Mouse (Mus musculus) ES-E14 (cell line): ENCODE measurements around the gene Grip1. TPM values are rescaled to one million over a fixed set of nuclear protein-coding genes. Genes with fewer than 3 reads are reported as not detected.

Experiments used
- DNase-seq: peaks from one replicate; pipeline ENCODE4 v3.0.0-alpha.2; 2013; ENCODE audit warnings: low read depth, low spot score
- H3K27ac ChIP-seq: 2 replicates; pipeline ENCODE4 v1.5.1; 2012; ENCODE audit warnings: low read depth, mild to moderate bottlenecking, low read length, moderate library complexity, mixed read lengths; ENCODE audit not compliant: poor library complexity, insufficient read depth, severe bottlenecking
- H3K36me3 ChIP-seq: 2 replicates; pipeline ENCODE4 v1.6.1; 2012; ENCODE audit warnings: mild to moderate bottlenecking, low read length, moderate library complexity, mixed read lengths; ENCODE audit not compliant: control insufficient read depth, poor library complexity, insufficient read depth, severe bottlenecking
- H3K4me1 ChIP-seq, 2 experiments: fragments of 150-350 bp in 1 of 2; sonication (generic) in 1 of 2; 2 replicates each; pipeline ENCODE4 v1.6.1; 2012; ENCODE audit warnings: low read length in 2 of 2, mild to moderate bottlenecking in 1 of 2, mixed read lengths in 1 of 2; ENCODE audit not compliant: control insufficient read depth in 2 of 2, insufficient read depth in 2 of 2, poor library complexity in 1 of 2
- H3K4me3 ChIP-seq, 2 experiments: fragments of 150-350 bp in 1 of 2; sonication (generic) in 1 of 2; 2 replicates each; pipeline ENCODE4 v1.5.1; 2012; ENCODE audit warnings: low read length in 2 of 2, low read depth in 1 of 2, mild to moderate bottlenecking in 1 of 2, mixed read lengths in 1 of 2; ENCODE audit not compliant: insufficient read depth in 1 of 2, poor library complexity in 1 of 2, severe bottlenecking in 1 of 2
- H3K9ac ChIP-seq: 2 replicates; pipeline ENCODE4 v1.6.1; 2012; ENCODE audit warnings: low read depth, mild to moderate bottlenecking, low read length, mixed read lengths; ENCODE audit not compliant: poor library complexity, insufficient read depth, severe bottlenecking
- H3K9me3 ChIP-seq: fragments of 150-350 bp; sonication (generic); 2 replicates; pipeline ENCODE4 v1.6.1; 2012; ENCODE audit warnings: low read depth, mild to moderate bottlenecking, low read length; ENCODE audit not compliant: control insufficient read depth, insufficient read depth
- CHD2 ChIP-seq: IDR thresholded peaks from 2 replicates; pipeline ENCODE4 v1.6.1; 2014; ENCODE audit warnings: mild to moderate bottlenecking, low read depth, low read length, inconsistent platforms
- HCFC1 ChIP-seq: IDR thresholded peaks from 2 replicates; pipeline ENCODE4 v1.6.1; 2012; ENCODE audit warnings: low read length, inconsistent platforms, borderline replicate concordance; ENCODE audit not compliant: insufficient read depth
- MAFK ChIP-seq: IDR thresholded peaks from 2 replicates; pipeline ENCODE4 v1.6.1; 2014; ENCODE audit warnings: mild to moderate bottlenecking, low read depth, low read length, inconsistent platforms; ENCODE audit not compliant: insufficient read depth
- ZC3H11A ChIP-seq: IDR thresholded peaks from 2 replicates; pipeline ENCODE4 v1.6.1; 2012; ENCODE audit warnings: low read depth, mild to moderate bottlenecking, inconsistent platforms, low read length, borderline replicate concordance
- ZNF384 ChIP-seq: IDR thresholded peaks from 2 replicates; pipeline ENCODE4 v1.6.1; 2012; ENCODE audit warnings: low read depth, low read length, inconsistent platforms
- in situ Hi-C, 2 experiments: fragments of 600-800 bp; cut with MboI; formaldehyde crosslinking; loops; one replicate each; pipeline ENCODE4 v1.15.1; 2025; ENCODE audit warnings: low sequenced_read_pairs in 2 of 2, inconsistent platforms in 1 of 2; ENCODE audit not compliant: unreplicated experiment in 2 of 2
- total RNA-seq: library from RNA; depleted of rRNA; stranded (reverse); fragments of 300-350 nt; gene quantifications from 2 replicates; pipeline ENCODE4 v1.2.3, GENCODE M21; 2012

Gene Grip1
- total RNA-seq, 1 experiment: 4.2 TPM

- Histone ChIP-seq H3K36me3 (no peaks in the 10 kb centered on the region), H3K27ac (no peak overlapping the region), H3K4me3 (no peak overlapping the region), H3K4me1 (no peaks in the 10 kb centered on the region), H3K9ac (no peak overlapping the region), H3K9me3 (no peaks in the 10 kb centered on the region)
- DNase-seq: peak; percentile 15
- in situ Hi-C loops: no loop called here
- peak; percentile 97 for TF ChIP-seq MAFK
- TF ChIP-seq HCFC1: no peak
- TF ChIP-seq CHD2: no peak
- no peak for TF ChIP-seq ZC3H11A
Observed at GRCm38 (mm10) chr10:119726921-119727320, 273.3 kb downstream of the Grip1 start.

GRCm38 (mm10) chr10:119730206-119730605, 276.6 kb downstream of the Grip1 start:
- Histone ChIP-seq H3K27ac (no peak overlapping the region), H3K4me3 (no peak overlapping the region), H3K9ac (no peak overlapping the region), H3K4me1 (no peaks in the 10 kb centered on the region), H3K9me3 (no peaks in the 10 kb centered on the region), H3K36me3 (no peaks in the 10 kb centered on the region)
- TF ChIP-seq ZC3H11A: no peak
- TF ChIP-seq CHD2: no peak
- TF ChIP-seq ZNF384: no peak
- TF ChIP-seq HCFC1: no peak
- TF ChIP-seq MAFK: no peak
- DNase-seq: no peak
- in situ Hi-C loops: no loop called here

DNA sequence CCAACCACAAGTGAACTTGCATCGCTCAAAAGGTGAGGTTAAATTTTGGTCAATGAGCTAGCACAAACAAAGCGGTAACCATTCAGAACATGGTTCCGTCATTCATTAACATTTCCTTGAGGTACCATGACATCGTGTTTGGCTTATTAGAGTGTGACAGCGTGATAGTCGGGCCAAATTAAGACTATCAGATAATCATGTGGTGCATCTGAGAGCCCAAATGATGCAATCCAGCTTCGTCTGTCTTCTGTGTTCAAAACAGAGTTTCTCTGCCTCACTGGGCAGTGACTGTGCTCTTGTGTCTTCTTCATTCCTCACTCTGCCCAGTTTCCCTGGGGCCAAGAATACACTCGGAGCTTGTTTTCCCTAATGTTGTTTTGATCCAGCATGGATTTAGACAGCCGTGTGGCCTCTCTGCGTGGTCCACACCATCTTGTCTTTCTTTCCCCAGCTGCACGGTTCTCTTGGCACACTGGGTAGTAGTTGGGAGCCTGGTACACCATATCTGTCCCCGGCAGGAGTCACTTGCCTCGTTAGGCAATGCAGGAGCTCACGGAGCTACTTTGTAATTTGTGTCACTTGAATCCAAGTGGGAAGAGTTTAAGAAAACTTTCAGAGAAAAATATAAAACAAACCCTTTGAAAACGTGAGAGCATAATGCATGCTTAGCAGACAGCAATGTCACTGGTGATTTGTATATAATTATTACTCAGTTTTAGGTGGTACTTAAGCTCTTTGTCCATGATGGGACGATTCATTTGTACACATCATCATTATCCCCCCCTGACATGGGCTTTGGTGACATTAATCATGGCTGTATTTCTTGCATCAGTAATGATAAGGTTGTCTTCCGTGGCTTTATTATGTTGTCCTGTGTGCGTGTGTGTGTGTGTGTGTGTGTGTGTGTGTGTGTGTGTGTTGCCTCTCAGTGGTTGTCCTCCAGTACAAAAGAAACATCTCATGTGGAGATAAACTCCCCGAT, 281.7 kb downstream of the Grip1 start:
- Histone ChIP-seq H3K9me3 (no peaks in the 10 kb centered on the region), H3K4me1 (no peaks in the 10 kb centered on the region), H3K36me3 (no peaks in the 10 kb centered on the region), H3K4me3 (no peak overlapping the region), H3K27ac (no peak overlapping the region), H3K9ac (no peak overlapping the region)
- in situ Hi-C loops: no loop called here
- TF ChIP-seq ZC3H11A (no peak), CHD2 (no peak), ZNF384 (no peak), MAFK (no peak), HCFC1 (no peak)
- no peak for DNase-seq

GRCm38 (mm10) chr10:119739466-119739865, 285.8 kb downstream of the Grip1 start:
- no peaks in the 10 kb centered on the region for H3K9me3 ChIP-seq
- no peak overlapping the region for H3K4me3 ChIP-seq
- H3K9ac ChIP-seq: no peak overlapping the region
- no peak for DNase-seq
- no peaks in the 10 kb centered on the region for H3K4me1 ChIP-seq
- TF ChIP-seq HCFC1 (no peak), MAFK (no peak), ZNF384 (no peak), CHD2 (no peak), ZC3H11A (no peak)
- in situ Hi-C loops: no loop called here
- no peaks in the 10 kb centered on the region for H3K36me3 ChIP-seq
- no peak overlapping the region for H3K27ac ChIP-seq
